Mouse (Mus musculus) skeletal muscle tissue, adult 2 months (tissue): ENCODE results near the gene Hdlbp.
"Not testable (repeated sequence)": the region's sequence is repeated elsewhere in the genome, so short reads cannot be mapped to it uniquely, and the experiment has no call there.

Experiments
- DNase-seq: peaks from one replicate; pipeline ENCODE4 v3.0.0-alpha.2; 2012; ENCODE audit warnings: low read depth, low spot score

The Hdlbp gene

DNA sequence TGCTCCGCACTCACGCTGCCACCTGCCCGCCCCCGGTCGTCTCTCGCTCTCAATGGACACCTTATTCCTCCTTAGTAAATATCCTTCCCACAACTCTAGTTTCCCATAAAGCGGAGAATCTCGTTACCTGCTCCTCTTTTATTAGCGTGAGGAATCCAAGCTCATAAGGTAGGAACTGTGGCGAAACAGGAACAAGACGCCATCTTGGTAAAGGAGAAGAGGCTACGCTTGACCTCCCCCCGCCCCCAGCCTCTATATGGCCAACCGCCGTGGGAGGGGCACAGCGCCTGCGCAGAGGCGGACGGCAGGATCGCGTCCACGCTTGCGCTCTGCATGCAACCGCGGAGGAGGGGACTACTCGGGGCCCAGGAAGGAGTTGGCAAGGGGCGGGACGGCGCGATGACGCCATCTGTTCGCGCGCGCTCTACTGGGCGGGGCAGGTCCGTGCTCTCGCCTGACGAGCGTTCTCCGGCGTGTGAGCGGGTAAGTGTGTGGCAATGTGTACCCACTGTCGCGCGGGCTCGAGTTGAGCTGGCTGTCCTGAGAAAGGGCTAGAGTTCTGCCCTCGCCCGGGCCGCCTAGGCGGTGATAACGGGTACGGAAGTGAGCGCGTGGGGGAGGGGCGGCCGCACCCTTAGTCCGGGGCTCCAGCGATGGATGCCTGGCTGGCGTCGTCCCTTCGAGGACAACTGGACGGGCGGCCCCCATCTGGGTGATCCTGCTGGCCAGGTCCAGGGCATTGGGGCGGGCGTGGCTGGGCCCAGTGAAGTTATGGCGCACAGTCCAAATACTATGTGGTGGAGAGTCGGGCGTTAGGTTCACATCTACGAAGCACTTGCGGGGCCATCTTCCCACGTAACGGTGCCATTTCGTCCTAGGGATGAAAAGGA is at the start of gene Hdlbp:
Hdlbp (minus strand) TSS at position 230 of the 890 bp plus-strand sequence.
- peak; percentile 100 for DNase-seq

DNA sequence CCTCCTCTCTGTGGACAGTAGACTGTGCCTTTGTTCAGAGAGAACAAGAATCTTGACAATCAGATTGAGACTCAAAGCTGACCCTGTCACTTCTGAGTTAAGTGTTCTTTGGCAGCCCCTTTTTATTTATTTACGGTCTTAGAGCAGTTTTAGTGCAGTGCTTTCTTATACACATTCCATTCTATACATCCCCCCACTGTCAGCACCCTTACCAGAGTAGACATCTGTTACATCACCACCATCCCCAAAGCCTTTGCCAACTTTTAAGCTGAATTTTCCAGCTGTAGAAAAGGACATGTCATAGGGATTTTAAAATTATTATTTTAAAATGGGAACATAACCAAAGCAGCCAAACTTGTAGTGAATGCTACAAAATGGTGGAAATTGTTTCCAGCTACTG is 43.7 kb upstream of the Hdlbp start:
- DNase-seq = no peak

DNA sequence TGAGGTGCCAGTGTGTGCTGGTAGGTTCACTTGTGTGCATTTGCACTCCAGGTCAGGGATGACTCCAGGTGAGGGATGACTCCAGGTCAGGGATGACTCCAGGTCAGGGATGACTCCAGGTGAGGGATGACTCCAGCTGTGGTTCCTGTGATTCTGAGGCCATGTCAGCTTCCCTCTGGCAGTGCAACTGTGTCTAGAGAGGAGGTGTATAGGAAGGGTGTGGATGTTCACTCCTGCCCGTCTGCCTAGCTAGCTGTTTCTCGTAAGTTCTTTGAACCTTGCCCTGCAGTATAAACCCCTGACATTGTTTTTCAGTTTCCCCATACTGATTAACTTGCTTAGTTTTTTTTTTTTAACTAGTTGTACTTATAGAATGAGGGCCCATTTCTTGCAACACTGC is 42.9 kb upstream of the Hdlbp start:
- DNase-seq = no peak

DNA sequence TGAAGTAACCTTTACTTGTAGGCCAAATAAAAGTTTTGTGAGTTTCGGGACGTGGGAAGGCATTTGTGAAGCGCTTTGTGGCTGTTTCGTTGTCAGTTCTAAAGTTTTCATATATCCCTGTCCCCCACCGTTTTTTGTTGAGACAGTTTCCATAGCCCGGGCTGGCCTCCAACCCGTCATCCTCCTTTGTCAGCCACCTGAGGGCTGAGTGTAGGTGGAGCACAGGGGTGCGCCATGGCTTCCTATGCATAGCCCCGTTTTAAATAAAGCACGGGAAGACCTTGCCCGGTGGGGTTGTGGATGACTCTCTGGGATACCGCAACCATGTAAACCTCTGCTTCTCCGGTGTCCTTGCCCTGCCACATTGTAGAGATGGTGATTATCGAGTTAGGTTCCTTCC is 34.6 kb upstream of the Hdlbp start:
- no peak for DNase-seq

DNA sequence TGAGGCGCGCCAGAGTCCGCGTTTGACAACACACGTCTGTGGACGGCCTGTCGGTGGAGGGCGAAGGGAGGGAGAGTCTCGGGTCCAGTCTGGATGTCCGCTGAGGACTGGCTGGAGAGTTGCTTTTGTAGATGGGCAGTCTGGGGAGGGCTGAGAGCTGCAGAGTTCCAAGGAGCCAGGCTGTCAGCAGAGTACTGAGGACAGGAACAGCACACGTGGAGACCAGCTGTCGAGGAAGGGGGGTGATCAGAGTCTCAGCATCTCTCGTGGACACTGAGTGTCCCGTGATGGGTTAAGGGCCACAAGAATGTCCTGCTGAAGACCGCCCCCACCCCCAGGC is 33.7 kb upstream of the Hdlbp start:
- DNase-seq = peak; percentile 21

DNA sequence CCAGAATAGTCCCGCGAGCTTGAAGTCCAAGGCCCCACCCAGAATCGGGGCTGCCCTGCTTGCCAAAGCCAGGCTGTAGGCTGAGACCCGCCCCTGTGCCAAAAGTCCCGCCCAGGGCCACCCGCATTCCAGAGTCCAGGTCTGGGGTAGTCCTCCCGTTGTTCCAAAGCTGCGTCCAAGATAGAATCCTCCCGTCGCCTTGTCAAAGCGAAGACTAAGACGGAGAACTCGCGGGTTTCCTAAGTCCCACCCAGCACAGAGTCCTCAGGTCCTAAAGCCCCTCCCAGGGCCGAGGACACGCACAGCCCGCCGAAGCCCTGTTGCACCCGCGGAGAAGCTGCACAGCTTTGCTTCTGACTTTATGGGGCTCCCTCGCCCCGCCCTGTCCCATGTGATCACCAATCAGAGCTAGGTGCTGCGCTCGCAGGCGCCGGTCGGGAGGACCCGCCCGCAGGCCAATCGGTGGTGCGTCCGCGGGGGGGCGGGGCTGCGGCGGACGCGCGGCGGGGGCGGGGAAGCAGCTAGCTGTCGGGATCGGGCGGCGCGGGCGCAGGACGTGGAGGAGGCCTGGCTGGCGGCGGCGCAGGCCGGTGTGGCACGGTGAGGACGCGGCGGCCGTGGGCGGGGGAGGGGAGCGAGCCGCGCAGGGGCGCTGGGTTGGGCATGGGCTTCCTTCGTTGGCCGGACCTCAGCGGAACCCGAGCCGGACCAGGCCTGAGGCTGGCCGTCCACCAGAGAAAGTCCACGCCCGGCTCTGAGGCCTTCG is 33.2 kb upstream of the Hdlbp start, which contains the start of gene Farp2:
Farp2 (plus strand) TSS at position 495 of the 766 bp plus-strand sequence.
- peak; percentile 91 for DNase-seq

DNA sequence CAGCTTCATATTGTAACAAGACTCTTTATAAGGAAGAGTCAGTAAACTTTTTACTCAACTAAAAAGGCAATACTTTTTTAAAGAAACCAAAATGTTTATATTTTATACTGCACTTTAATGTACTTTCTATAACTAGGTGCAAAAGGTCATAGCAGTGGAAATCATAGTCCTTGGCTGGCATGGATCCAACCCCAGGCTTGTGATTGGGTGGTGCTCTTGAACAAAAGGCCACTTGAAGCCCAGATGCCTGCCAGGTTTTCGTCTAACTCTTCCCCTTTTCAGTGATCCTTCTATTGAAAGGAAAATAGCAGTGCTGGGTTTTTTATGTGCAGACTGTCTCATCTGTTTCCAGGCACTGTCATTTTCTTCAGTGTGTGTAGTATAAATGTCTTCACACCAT is 30.0 kb upstream of the Hdlbp start:
- not testable (repeated sequence) for DNase-seq

DNA sequence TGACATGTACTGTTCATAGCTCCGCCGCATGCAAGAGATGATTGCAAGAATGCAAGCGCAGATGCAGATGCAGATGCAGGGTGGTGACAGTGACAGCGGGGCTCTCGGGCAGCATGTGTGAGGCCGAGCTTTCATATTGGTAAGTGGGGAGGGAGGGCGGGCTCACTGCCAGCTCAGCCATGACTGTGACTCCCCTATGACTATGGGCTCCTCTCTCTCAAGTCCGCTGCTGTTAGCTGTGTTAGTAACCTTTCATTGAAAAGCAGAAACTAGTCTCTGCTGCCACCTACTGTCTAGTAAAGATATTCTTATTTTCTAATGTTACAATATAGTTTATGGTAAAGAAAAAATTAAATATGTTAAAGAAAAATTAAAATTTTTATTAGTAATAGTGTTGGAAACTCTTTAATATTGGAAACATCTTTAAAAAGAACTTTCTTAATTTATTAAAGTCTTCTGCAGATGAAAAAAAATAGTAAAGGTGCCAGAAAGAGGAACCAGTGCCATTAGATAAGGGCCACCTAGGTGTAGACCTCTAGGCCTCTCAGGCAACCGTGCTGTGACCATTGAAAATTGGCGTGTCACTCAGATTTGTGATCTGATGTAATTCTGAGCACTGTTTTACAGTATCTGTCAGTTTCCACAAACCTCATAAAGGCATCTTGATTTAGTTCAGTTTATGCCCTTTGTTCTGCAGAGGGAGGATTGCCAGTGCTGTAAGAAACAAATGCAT is 28.5 kb upstream of the Hdlbp start:
- DNase-seq = peak; percentile 18

DNA sequence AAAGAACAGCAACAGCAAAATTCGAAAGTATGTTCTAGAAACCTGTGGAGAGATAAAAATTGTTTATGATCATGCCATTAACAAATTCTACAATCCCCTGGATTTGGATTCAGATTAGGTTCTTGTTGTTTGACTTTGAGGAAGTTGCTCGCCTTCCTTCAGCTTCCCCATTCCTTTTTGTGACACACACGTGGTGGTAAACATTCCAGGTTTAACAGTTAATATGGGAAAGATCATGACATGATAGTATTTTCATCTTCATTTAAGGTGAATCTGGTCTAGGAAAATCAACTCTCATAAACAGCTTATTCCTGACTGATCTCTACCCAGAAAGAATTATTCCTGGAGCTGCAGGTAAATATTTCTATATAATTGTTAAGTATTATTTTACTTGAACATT is 16.7 kb upstream of the Hdlbp start:
- no peak for DNase-seq

DNA sequence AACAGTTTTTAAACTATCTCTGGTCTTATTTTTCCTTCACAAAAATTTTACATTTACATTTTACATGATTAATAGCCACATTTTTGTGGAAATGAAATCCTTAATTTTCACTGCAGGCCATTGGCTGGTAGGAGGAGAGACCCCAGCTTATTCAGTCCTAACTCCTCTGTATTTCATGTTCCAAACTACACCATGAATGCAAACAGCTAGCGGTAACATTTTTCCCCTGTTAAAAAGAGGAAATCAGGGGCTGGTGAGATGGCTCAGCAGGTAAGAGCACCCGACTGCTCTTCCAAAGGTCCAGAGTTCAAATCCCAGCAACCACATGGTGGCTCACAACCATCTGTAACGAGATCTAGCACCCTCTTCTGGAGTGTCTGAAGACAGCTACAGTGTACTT is 7.7 kb upstream of the Hdlbp start:
- DNase-seq = not testable (repeated sequence)

DNA sequence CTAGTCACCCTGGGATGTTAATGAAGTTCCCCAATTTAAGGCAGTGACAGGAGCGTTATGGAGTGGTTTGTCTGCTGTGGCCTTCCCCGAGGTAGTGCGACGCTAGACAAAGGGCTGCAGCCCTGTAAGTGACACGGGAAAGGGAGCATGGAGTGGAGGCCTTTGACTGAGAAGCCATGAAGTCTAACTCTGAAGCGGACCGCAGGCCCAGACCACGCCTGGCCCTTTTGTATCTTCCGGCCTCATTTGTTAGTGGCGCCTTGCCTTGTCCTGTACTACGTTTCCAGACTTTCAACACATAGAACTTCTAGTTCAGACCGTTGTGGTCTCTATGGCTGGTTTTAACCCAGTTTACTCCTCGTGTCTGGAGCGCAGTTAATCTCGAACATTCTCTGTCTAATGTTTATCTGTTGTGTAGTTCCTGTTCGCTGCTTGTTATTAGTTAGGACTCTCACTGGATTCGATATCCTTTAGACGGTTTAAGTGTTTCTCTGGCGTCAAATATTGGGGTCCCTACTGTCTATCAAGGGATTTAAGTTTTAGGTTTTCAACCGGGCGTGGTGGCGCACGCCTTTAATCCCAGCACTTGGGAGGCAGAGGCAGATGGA is 965 bp upstream of the Hdlbp start:
- DNase-seq = no peak

DNA sequence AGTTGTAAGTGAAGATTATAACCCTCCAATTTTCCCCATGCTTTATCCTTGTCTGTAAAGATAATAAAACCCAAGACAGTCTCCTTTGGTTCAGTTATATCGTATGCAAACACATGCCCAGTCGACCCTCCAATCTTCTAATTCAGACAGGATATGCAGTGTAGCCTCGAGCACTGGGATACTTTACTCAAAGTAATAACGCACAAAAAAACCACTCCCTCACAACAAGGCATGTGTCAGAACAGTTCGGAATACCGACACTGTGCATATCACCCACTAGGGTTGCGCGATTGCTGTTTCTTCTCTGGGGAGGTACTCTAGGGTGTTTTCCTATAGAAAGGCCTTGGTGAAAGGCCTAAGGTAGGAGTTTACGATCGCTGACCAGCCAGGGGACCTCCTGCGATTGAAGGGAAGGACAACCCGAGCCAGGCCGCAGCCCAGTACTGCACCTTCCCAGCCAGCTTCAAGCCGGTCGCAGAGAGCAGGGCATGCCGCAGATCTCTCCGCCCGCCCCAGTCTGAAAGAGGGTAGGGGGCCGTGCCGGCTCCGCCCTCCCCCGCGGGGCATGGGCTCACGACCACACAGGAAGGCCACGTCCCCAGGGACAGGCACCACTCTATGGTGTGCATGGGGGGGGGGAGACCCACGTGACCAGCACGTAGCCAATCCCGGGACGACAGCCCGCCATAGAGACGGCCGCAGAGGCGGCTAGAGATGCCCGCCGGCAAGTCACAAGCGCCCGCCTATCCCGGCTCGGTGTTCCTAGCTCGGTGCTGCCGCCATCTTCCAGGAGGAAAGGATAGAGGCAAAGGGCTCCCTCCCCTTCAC is 643 bp downstream of the Hdlbp start:
- peak; percentile 99 for DNase-seq

DNA sequence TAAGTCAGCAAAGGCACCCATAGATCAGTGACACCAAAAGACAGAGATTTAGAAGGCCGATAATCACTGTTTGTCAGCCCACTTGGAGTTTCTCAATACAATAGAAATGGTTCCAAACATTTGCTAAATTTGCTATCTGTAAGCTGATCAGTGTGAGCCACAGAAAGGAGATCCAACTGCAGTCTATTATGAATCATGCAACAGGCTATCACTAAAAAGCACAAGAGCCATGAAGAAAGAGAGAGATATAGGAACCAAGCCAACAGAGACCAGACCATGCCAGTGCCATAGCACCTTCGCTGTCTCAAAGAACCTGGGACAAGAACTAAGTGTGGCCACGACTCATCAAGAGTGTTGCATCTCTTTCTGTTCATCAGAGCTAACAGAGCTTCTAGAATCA is 2.9 kb downstream of the Hdlbp start:
- DNase-seq = no peak

DNA sequence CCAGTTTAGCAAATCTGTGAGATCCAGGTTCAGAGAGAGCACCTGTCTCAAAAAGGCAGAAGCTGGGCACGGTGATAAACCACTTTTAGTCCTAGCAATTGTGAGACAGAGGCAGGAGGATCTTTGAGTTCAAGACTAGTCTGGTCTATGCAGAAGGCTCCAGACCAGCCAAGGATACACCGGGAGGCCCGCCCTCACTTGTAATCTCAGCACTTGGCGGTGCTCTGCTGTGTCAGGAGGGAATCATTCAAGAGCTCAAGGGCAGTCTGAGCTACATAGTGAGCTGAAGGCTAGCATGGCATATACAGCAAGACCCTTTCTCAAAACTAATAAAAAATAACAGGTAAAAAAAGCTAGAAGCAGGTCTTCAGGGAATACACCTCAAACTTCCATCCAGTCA is 10.0 kb downstream of the Hdlbp start:
- DNase-seq = no peak

DNA sequence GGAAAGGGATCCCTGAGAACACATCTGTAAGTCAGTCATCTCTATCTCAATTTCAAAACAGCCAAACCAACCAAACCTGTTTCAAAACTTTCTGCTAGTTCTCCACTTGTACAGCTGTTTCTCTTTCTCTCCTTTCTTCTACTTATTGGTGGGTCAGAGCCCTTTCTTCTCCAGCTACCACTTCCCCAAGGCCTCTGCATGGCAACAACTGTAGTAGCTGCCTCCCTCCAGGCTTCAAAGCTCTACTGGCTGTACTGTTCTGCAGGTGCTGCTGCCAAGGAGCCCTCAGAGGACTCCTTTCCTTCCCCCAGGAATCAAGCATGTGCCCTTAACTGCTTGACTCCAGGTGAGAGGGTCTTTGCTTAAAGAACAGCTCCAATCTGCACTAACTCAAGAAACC is 12.9 kb downstream of the Hdlbp start:
- DNase-seq = no peak

DNA sequence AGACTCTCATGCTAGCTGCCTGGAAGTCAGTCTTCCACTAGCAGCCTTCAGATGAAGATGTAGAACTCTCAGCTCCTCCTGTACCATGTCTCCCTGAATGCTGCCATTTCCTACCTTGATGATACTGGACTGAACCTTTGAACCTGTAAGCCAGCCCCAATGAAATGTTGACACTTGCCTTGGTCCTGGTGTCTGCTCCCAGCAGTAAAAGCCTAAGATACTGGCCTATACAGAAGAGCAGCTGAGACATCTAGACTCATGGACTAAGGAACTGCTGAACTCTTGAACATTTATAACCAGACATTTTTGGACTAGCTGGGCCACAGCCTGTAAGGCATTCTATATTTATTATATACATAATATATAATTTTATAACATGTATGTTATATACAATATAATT is 13.5 kb downstream of the Hdlbp start:
- no peak for DNase-seq

DNA sequence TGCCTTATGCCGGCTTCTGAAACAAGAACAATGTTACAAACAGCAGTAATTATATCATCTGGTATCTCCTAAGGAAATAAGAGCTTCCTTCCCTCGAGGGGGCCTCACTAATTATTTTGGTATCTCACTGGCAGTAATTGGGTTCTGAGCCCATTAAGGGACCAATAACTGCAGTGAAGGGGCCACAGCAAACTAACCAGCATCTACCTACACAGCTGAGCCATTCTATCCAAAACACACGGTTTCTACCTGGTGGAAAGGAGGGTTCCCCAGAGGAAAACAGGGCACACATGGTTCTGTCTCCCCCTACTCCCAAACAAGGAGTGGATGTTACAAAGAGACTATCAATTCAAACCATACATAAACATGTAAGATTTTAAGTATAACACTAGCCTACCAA is 19.5 kb downstream of the Hdlbp start:
- DNase-seq = no peak

DNA sequence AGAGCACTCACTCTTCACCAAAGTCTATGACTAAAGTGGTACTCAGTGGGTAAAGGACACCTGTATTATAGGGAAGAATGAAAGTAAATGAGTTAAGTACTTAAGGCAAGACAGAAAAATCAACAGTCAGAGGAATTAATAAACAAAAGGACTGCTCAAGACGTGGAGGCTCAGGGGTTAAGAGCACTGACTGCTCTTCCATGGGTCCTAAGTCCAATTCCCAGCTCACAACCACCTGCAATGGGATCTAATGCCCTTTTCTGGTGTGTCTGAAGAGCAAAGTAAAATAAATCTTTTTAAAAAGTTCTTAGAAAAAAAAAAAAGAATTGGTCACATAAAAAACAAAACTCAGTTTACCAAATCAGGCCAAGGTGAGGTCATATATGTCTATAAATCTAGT is 20.3 kb downstream of the Hdlbp start:
- no peak for DNase-seq

DNA sequence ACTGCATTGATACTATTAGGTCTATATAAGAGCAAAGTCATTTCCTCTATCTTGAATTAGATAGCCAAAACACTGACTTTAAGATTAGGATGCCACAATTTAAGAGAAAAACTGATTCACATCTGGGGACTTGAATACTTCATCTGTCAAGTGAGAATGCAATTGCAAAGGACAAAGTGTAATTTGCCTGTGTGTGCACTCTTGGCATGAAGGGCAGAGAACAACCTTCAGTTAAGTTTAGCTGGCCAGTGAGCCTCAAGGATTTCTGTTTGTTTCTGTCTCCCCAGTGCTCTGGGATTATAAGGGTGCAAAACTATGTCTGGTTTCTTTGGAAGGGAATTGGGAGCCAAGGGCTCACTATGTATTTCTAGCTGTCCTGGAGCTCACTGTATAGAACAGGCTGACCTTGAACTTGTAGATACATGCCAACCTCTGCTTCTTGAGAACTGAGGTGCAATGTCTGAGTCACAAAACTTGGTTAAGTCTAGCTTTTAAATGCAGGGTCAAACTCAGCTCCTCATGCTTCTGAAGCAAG is 24.8 kb downstream of the Hdlbp start:
- DNase-seq = no peak

DNA sequence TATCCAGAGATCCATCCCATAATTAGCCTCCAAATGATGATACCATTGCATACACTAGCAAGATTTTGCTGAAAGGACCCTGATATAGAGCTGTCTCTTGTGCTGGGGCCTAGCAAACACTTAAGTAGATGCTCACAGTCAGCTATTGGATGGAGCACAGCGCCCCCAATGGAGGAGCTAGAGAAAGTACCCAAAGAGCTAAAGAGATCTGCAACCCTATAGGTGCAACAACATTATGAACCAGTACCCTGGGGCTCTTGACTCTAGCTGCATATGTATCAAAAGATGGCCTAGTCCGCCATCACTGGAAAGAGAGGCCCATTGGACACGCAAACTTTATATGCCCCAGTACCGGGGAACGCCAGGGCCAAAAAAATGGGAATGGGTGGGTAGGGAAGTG is 28.5 kb downstream of the Hdlbp start:
- not testable (repeated sequence) for DNase-seq

DNA sequence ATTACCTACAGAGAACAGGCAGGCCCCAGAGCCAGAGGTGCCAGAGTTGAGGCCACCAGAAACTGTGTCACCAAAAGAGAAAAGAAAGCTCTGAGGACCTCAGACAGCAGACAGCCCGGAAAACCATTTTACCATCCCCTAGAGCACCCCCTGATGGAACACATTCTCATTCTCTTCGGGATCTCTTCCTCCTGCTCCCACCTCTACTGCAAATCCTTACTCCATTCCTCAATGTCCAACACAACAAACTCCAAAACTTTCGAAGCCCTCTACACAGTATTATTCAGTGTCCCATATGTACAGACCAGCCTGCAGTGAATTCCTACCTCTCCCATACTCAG is 32.8 kb downstream of the Hdlbp start:
- DNase-seq = no peak
